Mouse (Mus musculus) thymus, adult 18-20 months (tissue): ENCODE measurements around the gene H2-DMb1.
"Not testable (repeated sequence)": the region's sequence is repeated elsewhere in the genome, so short reads cannot be mapped to it uniquely, and the experiment has no call there.

Experiments
- DNase-seq, 2 experiments: peaks; one replicate each; pipeline ENCODE4 v3.0.0; 2022; ENCODE audit warnings: mixed read lengths in 2 of 2

Gene H2-DMb1

DNA sequence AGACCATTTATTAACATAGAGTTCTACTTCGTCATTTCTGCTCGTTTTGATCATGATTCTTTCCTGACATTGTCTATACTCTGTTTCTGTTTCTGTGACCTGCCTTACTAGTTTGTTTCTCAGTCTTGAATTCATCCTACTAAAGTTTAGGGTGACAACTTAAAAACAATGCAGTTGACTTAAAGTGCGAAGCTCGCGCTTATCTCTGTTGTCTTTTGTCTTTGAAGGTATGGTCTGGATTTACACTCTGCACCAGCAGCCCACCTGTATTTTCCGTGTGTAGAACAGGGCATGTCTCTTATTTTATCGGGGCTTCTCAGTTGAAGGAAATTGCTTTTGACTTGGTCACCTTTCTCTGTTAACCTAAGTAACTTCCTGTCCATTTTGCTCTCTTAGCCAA lies 29.8 kb upstream of the H2-DMb1 start:
- DNase-seq: no peak

DNA sequence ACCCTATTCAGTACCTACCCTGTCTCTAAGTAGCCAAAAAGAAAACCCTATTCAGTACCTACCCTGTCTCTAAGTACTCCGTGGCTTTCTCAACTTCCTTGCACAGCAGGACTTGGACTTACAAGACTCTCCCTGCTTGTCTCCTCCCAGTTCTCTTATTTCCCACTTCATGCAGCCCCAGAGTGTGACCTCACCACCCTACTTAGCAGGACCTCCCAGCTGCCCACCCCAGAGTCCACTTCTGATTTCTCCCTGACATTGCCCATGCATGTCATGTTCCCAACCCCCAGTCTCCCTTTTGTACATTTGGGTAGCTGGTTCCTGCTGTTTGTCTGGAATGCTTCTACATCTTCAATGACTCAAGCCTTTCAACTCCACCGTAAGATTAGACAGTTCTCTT lies 29.4 kb upstream of the H2-DMb1 start:
- no peak for DNase-seq

GRCm38 (mm10) chr17:34124649-34125048 lies 28.2 kb upstream of the H2-DMb1 start:
- no peak for DNase-seq

DNA sequence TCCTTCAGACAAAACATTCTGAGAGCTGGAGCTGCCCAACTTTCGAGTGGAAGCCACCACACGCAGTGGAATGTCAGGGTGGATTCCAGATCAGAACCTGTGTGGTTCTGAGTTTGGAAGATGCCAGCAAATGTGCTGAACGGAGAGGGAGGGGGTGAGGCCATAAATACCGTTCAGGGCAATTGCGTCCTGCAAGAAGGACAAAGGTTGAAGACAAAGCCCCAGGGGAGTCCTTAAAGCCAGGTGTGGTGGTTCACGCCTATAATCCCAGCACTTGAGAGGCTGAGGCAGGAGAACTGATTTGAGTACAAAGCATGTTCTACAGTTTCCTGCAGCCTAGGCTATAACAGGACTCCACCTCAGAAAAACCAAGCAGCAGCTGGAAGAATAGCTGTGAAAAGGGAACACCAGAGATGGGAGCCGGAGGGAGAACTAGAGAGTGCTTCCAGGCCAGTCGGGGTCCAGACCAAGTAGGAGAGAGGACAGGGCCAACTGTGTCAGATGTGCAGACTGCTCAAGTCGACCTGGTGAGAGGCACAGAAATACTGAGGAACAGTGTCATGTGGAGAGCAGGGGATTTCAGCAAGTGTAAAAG lies 25.9 kb upstream of the H2-DMb1 start:
- DNase-seq: no peak

DNA sequence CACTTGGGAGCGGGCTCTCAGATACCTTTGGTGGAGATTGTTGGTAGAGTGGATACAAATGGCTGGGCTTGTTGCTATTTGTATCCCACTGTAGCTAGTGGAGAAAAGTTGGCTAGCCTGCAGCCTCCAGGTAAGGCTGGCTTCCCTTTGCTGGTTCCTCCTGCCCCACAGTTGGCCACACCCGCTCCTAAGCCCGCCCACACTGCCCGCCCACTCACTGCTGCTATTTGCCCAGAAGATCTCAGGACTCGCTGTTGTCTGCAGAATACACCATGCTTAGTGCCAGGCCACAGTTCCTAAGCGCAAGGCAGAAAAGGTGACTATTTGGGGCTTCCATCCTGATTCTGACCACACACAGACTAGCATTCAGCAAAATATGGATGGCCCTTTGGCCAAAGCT lies 25.4 kb upstream of the H2-DMb1 start:
- peak; percentile 48 to 65 for DNase-seq

- DNase-seq: peak in 1 of 2 experiments; percentile 59
Measured at GRCm38 (mm10) chr17:34128264-34128937, 24.5 kb upstream of the H2-DMb1 start.

DNA sequence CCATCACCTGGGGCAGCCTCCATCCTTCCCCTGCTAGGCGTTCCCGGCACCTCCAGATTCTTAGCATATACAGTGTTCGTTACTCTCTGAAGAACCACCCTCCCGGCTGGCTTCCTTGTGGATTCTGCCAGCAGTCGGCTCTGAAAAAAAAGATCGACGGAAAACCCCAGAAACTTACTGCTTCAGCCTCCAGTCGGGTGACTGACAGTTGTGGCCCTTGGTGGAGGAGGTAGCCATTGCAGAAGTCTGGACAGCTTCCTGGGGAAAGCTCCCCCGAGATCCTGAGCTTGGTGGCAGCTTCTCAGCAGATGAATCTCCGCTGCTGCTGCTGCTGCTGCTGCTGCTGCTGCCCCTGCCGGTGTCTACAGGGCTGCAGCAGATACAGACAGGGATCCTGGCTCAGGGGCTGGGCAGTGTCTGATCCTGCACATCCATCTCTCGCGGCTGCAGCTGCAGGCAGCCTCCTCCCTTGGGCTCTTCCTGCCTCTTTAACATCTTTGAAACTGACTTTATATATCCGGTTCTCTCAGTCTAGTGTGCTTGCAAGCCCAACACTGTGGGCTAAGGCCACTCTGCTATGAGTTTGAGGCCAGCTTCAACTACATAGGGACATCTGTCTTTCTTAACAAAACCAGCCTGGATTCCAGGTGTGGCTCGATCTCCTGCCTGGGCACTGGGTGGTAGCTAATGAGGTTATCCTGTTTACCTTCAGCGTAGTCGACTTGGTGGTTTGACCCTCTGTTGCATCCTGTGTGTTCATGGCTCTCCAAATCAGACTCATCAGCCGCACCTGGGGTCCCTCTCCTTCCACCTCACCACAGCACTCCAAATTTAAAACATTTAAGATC lies 23.7 kb upstream of the H2-DMb1 start:
- peak; percentile 44 to 57 for DNase-seq

DNA sequence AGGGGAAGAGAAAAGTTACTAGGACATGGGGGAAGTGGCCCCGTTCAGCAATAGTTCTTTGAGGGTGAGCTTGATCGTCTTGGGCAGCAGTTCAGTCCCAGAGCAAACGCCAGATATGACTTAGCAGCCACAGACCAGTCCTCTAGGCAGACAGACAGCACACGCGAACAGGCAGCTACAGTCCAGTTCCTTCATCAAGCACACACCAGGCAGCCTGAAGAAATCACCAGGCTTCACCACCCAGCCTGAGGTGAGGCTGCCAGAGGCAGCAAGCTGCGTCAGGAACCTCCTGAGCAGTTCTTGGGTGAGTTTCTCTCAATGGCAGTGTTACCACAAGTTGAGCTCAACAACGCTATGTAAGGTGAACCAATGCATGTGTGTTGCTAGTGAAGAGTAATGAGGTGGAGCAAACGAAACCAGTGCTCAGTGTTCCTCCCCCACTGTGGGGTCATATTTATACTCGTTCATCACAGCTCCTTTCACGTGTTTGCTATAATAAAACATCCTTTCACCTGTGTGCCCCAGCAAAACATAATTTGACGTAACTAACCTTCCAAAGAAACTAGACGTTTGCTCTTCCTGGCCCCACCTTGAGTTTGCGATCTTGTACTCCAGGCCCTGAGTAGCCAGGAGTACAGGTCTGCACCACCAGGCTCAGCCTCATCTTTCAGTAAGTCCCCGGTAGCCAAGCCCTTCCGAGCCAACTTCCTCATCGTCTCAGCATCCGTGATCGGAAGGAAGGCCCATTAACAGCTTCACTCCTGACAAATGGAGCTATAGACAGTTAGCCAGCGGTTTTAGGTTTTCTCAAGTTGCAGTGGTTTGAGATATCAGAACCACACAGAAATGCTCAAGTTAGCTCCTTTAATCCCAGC lies 22.6 kb upstream of the H2-DMb1 start:
- DNase-seq: no peak

DNA sequence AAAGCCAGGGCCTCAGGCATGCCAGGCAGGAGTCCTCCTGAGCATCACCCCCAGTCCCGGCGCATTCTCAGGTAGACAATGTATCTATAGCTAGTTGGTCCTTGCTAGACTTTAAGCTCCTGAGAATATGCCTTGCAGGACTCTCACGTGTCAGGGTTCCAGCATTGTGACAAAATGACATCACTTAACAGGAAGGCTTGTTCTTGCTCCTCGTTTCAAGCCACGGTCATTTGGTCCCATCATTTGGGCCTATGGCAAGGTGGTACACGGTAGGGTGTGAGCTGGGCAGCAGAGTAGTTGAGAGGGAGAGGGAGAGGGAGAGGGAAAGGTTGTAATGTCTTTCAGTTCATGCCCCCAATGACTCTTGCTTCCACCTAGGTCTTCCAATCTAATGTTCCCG lies 21.0 kb upstream of the H2-DMb1 start:
- no peak for DNase-seq

DNA sequence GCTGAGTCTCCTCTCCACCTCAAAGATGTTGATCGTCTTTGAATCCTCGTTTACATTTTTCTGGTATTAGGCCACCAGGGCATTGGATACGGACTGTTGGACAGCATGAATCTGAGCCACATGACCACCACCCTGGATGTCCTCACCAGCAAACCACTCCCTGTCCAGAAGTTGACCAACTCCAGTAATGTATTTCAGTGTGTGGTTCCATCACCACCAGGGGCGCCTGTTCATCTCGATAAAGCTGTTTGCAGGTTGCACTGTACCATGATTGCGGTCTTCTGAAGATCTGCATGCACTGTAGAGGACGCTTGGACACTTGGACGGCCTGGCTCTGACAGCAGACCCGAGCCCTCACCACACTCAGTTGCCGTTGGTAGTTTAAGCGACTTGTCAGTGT lies 19.6 kb upstream of the H2-DMb1 start:
- peak in 1 of 2 experiments; percentile 14 for DNase-seq

GRCm38 (mm10) chr17:34134451-34134850 lies 18.4 kb upstream of the H2-DMb1 start:
- DNase-seq: no peak

- DNase-seq: peak; percentile 94 to 96
Measured at GRCm38 (mm10) chr17:34135297-34136224, 17.3 kb upstream of the H2-DMb1 start.

DNA sequence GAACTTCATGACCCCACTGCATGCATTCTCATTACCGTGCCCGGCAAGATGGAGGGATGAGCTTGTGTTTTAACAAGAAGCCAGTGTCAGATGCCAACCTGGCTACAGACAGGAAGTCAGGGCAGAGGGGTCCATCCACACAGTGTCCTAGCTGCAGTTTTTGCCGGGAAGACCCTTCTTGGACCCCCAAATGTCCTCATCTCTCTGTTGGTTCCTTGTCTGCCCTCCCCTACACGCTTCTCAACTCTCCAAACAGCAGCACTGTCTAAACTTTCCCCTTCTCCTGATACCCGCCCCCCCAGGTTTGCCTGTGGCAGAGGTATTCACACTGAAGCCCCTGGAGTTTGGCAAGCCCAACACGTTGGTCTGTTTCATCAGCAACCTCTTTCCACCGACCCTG lies 15.3 kb upstream of the H2-DMb1 start:
- DNase-seq: no peak

GRCm38 (mm10) chr17:34138655-34139054 lies 14.2 kb upstream of the H2-DMb1 start:
- no peak for DNase-seq

DNA sequence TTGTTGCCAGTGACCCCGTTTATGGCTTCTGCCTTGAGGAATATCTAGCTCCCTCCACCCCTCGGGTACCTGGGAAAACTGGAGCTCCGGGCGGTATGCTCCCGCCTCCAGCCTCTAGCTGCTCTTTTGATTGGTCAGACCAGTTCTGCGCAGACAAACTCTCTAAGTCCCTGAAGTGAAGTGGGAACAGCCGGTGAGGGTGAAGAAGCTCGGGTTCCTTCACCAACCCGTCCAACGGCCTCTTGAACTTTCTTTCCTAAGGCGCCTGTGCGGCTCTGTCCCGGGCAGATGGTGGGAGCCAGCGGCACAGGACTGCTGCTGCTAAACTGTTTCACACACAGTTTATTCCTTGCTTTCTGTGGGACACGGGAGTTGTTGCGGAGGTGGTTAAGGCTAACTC lies 13.5 kb upstream of the H2-DMb1 start:
- DNase-seq: no peak

DNA sequence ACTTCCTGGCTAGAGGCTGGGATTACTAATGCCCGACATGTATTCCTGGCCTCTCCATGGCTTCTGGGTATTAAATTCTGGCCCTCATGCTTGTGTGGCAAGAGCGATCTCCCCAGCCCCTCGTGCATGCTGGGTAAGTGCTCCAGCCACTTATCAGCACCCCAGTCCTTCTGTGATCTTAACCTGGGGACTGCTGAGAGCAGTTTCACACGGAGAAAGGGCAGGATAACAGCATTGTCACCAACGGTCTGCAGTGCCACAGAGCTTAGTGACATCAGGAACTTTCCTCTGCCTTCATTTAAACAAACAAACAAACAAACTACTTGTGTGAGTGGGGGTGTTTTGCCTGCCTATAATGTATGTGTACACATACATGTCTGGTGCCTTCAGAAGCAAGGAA lies 12.6 kb upstream of the H2-DMb1 start:
- DNase-seq: no peak

GRCm38 (mm10) chr17:34141448-34141847 lies 11.4 kb upstream of the H2-DMb1 start:
- no peak for DNase-seq

GRCm38 (mm10) chr17:34142456-34143010 lies 10.3 kb upstream of the H2-DMb1 start:
- DNase-seq: no peak

- DNase-seq: peak; percentile 80 to 87
Measured at GRCm38 (mm10) chr17:34143033-34143432, 9.8 kb upstream of the H2-DMb1 start, which contains the start of gene H2-DMb2. H2-DMb2 (plus strand) TSS chr17:34143307.

DNA sequence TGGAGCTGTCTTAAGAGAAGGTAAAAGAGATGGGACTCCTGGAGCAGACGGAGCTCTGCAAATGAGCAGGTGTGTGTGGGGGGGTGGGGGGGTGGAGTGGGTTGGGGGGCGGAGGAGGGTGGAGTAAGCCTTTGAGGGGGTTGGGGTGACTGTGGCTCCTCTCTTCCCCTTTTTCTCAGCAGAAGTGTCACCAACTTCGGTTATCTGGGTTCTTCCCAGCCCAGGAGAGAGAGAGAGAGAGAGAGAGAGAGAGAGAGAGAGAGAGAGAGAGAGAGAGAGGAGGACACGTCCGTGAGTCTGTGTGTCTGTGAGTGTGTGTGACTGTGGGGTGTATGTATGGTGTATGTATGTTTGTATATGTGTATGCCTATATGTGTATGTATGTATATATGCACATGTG lies 9.4 kb upstream of the H2-DMb1 start:
- no peak for DNase-seq

- not testable (repeated sequence) for DNase-seq
Measured at GRCm38 (mm10) chr17:34144221-34144620, 8.7 kb upstream of the H2-DMb1 start.
